Mouse (Mus musculus) embryonic facial prominence, embryonic 15.5 days (tissue): ENCODE measurements around the gene Gm10375. TPM values are rescaled to one million over a fixed set of nuclear protein-coding genes. Genes with fewer than 3 reads are reported as not detected.
"Not testable (repeated sequence)": the region's sequence is repeated elsewhere in the genome, so short reads cannot be mapped to it uniquely, and the experiment has no call there.

Experiments
- ATAC-seq: fragments of 200-750 bp; cut with Nextera tagmentation; 2 replicates; pipeline ENCODE4 v1.8.0; 2017; ENCODE audit warnings: low read depth, moderate TSS enrichment; ENCODE audit not compliant: insufficient number of reproducible peaks, low FRiP score, low TSS enrichment
- H3K27ac ChIP-seq: fragments of 300-500 bp; sonication (generic); replicated peaks from 2 replicates; pipeline ENCODE4 v1.5.1; 2015; ENCODE audit warnings: mild to moderate bottlenecking, inconsistent platforms
- H3K27me3 ChIP-seq: fragments of 300-500 bp; sonication (generic); 2 replicates; pipeline ENCODE4 v1.6.1; 2015; ENCODE audit warnings: inconsistent platforms
- H3K36me3 ChIP-seq: fragments of 300-500 bp; sonication (generic); 2 replicates; pipeline ENCODE4 v1.6.1; 2015; ENCODE audit warnings: mild to moderate bottlenecking, inconsistent platforms
- H3K4me1 ChIP-seq: fragments of 300-500 bp; sonication (generic); 2 replicates; pipeline ENCODE4 v1.6.1; 2015; ENCODE audit warnings: inconsistent platforms
- H3K4me2 ChIP-seq: fragments of 300-500 bp; sonication (generic); replicated peaks from 2 replicates; pipeline ENCODE4 v1.6.1; 2015; ENCODE audit warnings: mild to moderate bottlenecking, inconsistent platforms
- H3K4me3 ChIP-seq: fragments of 300-500 bp; sonication (generic); replicated peaks from 2 replicates; pipeline ENCODE4 v1.5.1; 2015; ENCODE audit warnings: mild to moderate bottlenecking, inconsistent platforms
- H3K9ac ChIP-seq: fragments of 300-500 bp; sonication (generic); 2 replicates; pipeline ENCODE4 v1.6.1; 2015; ENCODE audit warnings: inconsistent platforms
- H3K9me3 ChIP-seq: fragments of 300-500 bp; sonication (generic); replicated peaks from 2 replicates; pipeline ENCODE4 v1.6.1; 2016; ENCODE audit warnings: inconsistent platforms
- WGBS: fragments of 180-500 bp; shearing (Covaris S2); methylation state at CpG from one replicate; pipeline ENCODE4 v1.1.7; 2015; 5-methylcytosine and 5-hydroxymethylcytosine counted together
- polyA plus RNA-seq: library from polyadenylated mRNA; unstranded; fragments of >200 nt; fragmentation: Nextera tagmentation; extraction: Ambion mirVana; gene quantifications from 2 replicates; pipeline ENCODE4 v1.2.1, GENCODE M21; 2015

Gm10375 gene
- polyA plus RNA-seq: not detected in 2 replicates

- H3K4me3 ChIP-seq, H3K9me3 ChIP-seq, H3K4me2 ChIP-seq, H3K27me3 ChIP-seq, H3K4me1 ChIP-seq, H3K27ac ChIP-seq, ATAC-seq, H3K36me3 ChIP-seq, H3K9ac ChIP-seq: not testable (repeated sequence)
Measured at GRCm38 (mm10) chr14:43607913-43608312, at the start of gene Gm10375. Gene Gm10375, minus strand, starts transcription at chr14:43608013.

- 82% methylated on average over 1 of the region's 2 CpGs for WGBS
- not testable (repeated sequence) for H3K4me3 ChIP-seq, ATAC-seq, H3K27ac ChIP-seq, H3K27me3 ChIP-seq, H3K9ac ChIP-seq, H3K9me3 ChIP-seq, H3K4me2 ChIP-seq, H3K4me1 ChIP-seq, H3K36me3 ChIP-seq
Measured at GRCm38 (mm10) chr14:43579046-43579445, 28.8 kb downstream of the Gm10375 start, which contains the start of gene Gm17654. Gene Gm17654, minus strand, starts transcription at chr14:43579146.

GRCm38 (mm10) chr14:43577969-43578368 lies 29.8 kb downstream of the Gm10375 start:
- H3K27ac ChIP-seq, H3K36me3 ChIP-seq, H3K9ac ChIP-seq, ATAC-seq, H3K4me1 ChIP-seq, H3K4me2 ChIP-seq, H3K27me3 ChIP-seq, H3K4me3 ChIP-seq, H3K9me3 ChIP-seq: not testable (repeated sequence)
- 77% methylated on average over 4 of the region's 4 CpGs for WGBS

Other genes starting within 250 kb of the Gm10375 start
- not detected in 2 replicates for gene Gm8138, start 191.7 kb downstream of the Gm10375 start, polyA plus RNA-seq
- gene Gm5799, start 64.4 kb downstream of the Gm10375 start, polyA plus RNA-seq: not detected in 2 replicates
- not detected in 2 replicates for gene Gm17654, start 28.9 kb downstream of the Gm10375 start, polyA plus RNA-seq
- not detected in 2 replicates for gene Gm8165, start 69.2 kb upstream of the Gm10375 start, polyA plus RNA-seq
- gene Gm7324, start 89.8 kb upstream of the Gm10375 start, polyA plus RNA-seq: 0.75 and 0.76 TPM in 2 replicates
- gene Gm16506, start 119.5 kb upstream of the Gm10375 start, polyA plus RNA-seq: not detected in 2 replicates
- gene Gm6526, start 139.9 kb upstream of the Gm10375 start, polyA plus RNA-seq: not detected in 2 replicates
- gene Gm8180, start 176.7 kb upstream of the Gm10375 start, polyA plus RNA-seq: not detected in 2 replicates